Mouse (Mus musculus) heart, embryonic 10.5 days (tissue): ENCODE measurements around the gene Rsbn1. TPM values are rescaled to one million over a fixed set of nuclear protein-coding genes. Genes with fewer than 3 reads are reported as not detected.

Experiments
- DNase-seq: peaks from one replicate; pipeline ENCODE4 v3.0.0-alpha.2; 2017; ENCODE audit warnings: low spot score
- H3K27ac ChIP-seq: fragments of 300-500 bp; sonication (generic); 2 replicates; pipeline ENCODE4 v1.5.1; 2016; ENCODE audit warnings: mild to moderate bottlenecking
- H3K27me3 ChIP-seq: fragments of 300-500 bp; sonication (generic); 2 replicates; pipeline ENCODE4 v1.6.1; 2016; ENCODE audit warnings: mild to moderate bottlenecking; ENCODE audit not compliant: poor library complexity, insufficient read depth, severe bottlenecking
- H3K36me3 ChIP-seq: fragments of 300-500 bp; sonication (generic); 2 replicates; pipeline ENCODE4 v1.6.1; 2016; ENCODE audit warnings: mild to moderate bottlenecking, moderate library complexity
- H3K4me1 ChIP-seq: fragments of 300-500 bp; sonication (generic); 2 replicates; pipeline ENCODE4 v1.6.1; 2016; ENCODE audit warnings: mild to moderate bottlenecking
- H3K4me3 ChIP-seq: fragments of 300-500 bp; sonication (generic); 2 replicates; pipeline ENCODE4 v1.5.1; 2016; ENCODE audit warnings: mild to moderate bottlenecking, moderate library complexity
- H3K9me3 ChIP-seq: fragments of 300-500 bp; sonication (generic); 2 replicates; pipeline ENCODE4 v1.6.1; 2016; ENCODE audit warnings: mild to moderate bottlenecking, moderate library complexity
- WGBS: fragments of 180-500 bp; shearing (Covaris S2); methylation state at CpG from one replicate; pipeline ENCODE4 v1.1.7; 2016; 5-methylcytosine and 5-hydroxymethylcytosine counted together
- polyA plus RNA-seq: library from polyadenylated mRNA; unstranded; fragments of >200 nt; fragmentation: Nextera tagmentation; extraction: Ambion mirVana; gene quantifications from 2 replicates; pipeline ENCODE4 v1.2.1, GENCODE M21; 2016

The Rsbn1 gene
- polyA plus RNA-seq, 1 experiment from 2014 or later = 9.1 TPM

GRCm38 (mm10) chr3:103968701-103969100, 54.8 kb downstream of the Rsbn1 start:
- peaks cover 20% of the 10 kb centered on the region for H3K36me3 ChIP-seq
- H3K9me3 ChIP-seq = no peaks in the 10 kb centered on the region
- peak overlapping the region; percentile 81 for H3K4me3 ChIP-seq
- DNase-seq = no peak
- no peaks in the 10 kb centered on the region for H3K27me3 ChIP-seq
- peak overlapping the region; percentile 95 for H3K27ac ChIP-seq
- 1% methylated on average over 24 of the region's 24 CpGs for WGBS
- peaks cover 15% of the 10 kb centered on the region for H3K4me1 ChIP-seq

DNA sequence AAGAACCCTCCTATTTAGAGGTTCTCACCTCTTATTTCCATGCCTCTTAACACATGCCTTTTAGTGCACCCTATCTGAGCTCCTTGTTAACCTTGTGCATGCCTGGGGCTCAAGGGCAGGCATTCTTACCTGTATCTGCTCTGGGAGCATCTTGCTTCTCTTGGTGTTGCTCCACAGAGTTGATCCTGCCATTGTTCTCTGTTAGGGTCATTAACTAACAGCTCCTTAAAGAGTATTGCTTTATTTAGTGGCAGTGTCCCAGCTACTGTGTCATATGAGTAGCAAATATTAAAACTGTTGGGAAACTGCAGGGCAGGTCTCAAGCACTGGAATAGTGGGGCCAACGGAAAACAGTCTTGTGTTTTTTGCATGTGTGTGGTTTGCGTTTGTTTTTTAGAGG, 57.2 kb downstream of the Rsbn1 start:
- no peak overlapping the region for H3K4me3 ChIP-seq
- H3K36me3 ChIP-seq = peaks cover 25% of the 10 kb centered on the region
- 93% methylated on average over 2 of the region's 2 CpGs for WGBS

GRCm38 (mm10) chr3:103984556-103984955, 70.6 kb downstream of the Rsbn1 start:
- Histone ChIP-seq H3K27me3 (no peaks in the 10 kb centered on the region), H3K27ac (no peak overlapping the region), H3K36me3 (peaks cover 46% of the 10 kb centered on the region), H3K9me3 (no peaks in the 10 kb centered on the region), H3K4me1 (no peaks in the 10 kb centered on the region), H3K4me3 (no peak overlapping the region)
- DNase-seq = no peak
- 85% methylated on average over 4 of the region's 4 CpGs for WGBS

More for the DNA sequence above, 57.2 kb downstream of the Rsbn1 start:
- peaks cover 19% of the 10 kb centered on the region for H3K4me1 ChIP-seq
- no peaks in the 10 kb centered on the region for H3K27me3 ChIP-seq
- H3K27ac ChIP-seq = no peak overlapping the region
- no peaks in the 10 kb centered on the region for H3K9me3 ChIP-seq
- DNase-seq = no peak

- no peaks in the 10 kb centered on the region for H3K9me3 ChIP-seq
- no peak for DNase-seq
- H3K27ac ChIP-seq = no peak overlapping the region
- 94% methylated on average over 2 of the region's 2 CpGs for WGBS
- peaks cover 52% of the 10 kb centered on the region for H3K36me3 ChIP-seq
- H3K27me3 ChIP-seq = no peaks in the 10 kb centered on the region
- no peaks in the 10 kb centered on the region for H3K4me1 ChIP-seq
- H3K4me3 ChIP-seq = no peak overlapping the region
These were observed 71.3 kb downstream of the Rsbn1 start for GRCm38 (mm10) chr3:103985194-103985593.

GRCm38 (mm10) chr3:103987831-103988432, 74.0 kb downstream of the Rsbn1 start:
- H3K4me1 ChIP-seq = no peaks in the 10 kb centered on the region
- WGBS = 68% methylated on average over 5 of the region's 5 CpGs
- no peaks in the 10 kb centered on the region for H3K27me3 ChIP-seq
- DNase-seq = no peak
- no peaks in the 10 kb centered on the region for H3K9me3 ChIP-seq
- peaks cover 65% of the 10 kb centered on the region for H3K36me3 ChIP-seq
- H3K27ac ChIP-seq = no peak overlapping the region
- no peak overlapping the region for H3K4me3 ChIP-seq

- Histone ChIP-seq H3K27ac (no peak overlapping the region), H3K27me3 (no peaks in the 10 kb centered on the region), H3K36me3 (peaks cover 61% of the 10 kb centered on the region), H3K4me3 (no peak overlapping the region), H3K9me3 (no peaks in the 10 kb centered on the region), H3K4me1 (no peaks in the 10 kb centered on the region)
- WGBS = 73% methylated on average over 4 of the region's 4 CpGs
- no peak for DNase-seq
These were observed 75.4 kb downstream of the Rsbn1 start for GRCm38 (mm10) chr3:103989352-103989751.

GRCm38 (mm10) chr3:103991271-103991670, 77.4 kb downstream of the Rsbn1 start:
- Histone ChIP-seq H3K36me3 (peaks cover 58% of the 10 kb centered on the region), H3K9me3 (no peaks in the 10 kb centered on the region), H3K4me3 (no peak overlapping the region), H3K27me3 (no peaks in the 10 kb centered on the region), H3K27ac (no peak overlapping the region), H3K4me1 (peaks cover 11% of the 10 kb centered on the region; the same call in 1 of the 2 replicates)
- DNase-seq = no peak
- 92% methylated on average over 3 of the region's 3 CpGs for WGBS

GRCm38 (mm10) chr3:103998724-103999123, 84.8 kb downstream of the Rsbn1 start:
- no peaks in the 10 kb centered on the region for H3K9me3 ChIP-seq
- no peak overlapping the region for H3K27ac ChIP-seq
- no peak for DNase-seq
- WGBS = 84% methylated on average over 4 of the region's 4 CpGs
- no peak overlapping the region for H3K4me3 ChIP-seq
- no peaks in the 10 kb centered on the region for H3K27me3 ChIP-seq
- H3K36me3 ChIP-seq = peaks cover 51% of the 10 kb centered on the region
- peaks cover 12% of the 10 kb centered on the region; the same call in 1 of the 2 replicates for H3K4me1 ChIP-seq

DNA sequence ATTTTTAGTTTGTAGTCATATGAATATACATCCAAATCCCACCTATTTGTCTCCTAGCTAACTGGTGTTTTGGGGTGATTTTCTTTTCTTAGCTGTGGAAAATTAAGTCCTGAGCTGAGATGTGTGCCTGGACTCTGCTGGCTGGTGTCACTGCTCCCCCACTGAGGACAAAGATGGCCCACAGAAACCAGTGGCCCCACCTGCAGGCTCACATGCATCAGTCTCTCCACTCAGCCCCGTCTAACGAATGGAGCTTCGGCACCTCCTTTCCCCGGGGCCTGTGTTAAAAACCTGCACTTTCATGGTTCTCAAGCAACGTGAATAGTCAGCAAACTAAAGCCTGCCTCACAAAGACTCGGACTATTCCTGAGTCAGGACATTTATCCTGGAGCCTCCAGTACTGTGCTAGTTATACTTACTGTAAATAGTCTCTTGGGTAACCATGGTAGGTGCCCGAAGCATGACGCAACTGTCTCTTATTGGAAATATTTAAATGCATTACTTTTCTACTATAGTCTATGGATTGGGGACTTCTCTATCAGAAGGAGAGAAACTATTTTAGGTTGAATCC, 93.1 kb downstream of the Rsbn1 start:
- 89% methylated on average over 8 of the region's 8 CpGs for WGBS
- Histone ChIP-seq H3K4me1 (no peaks in the 10 kb centered on the region), H3K4me3 (no peak overlapping the region), H3K27me3 (no peaks in the 10 kb centered on the region), H3K36me3 (peaks cover 55% of the 10 kb centered on the region), H3K9me3 (no peaks in the 10 kb centered on the region), H3K27ac (no peak overlapping the region)
- no peak for DNase-seq

- peaks cover 60% of the 10 kb centered on the region for H3K36me3 ChIP-seq
- no peaks in the 10 kb centered on the region for H3K4me1 ChIP-seq
- no peak overlapping the region for H3K4me3 ChIP-seq
- no peaks in the 10 kb centered on the region for H3K9me3 ChIP-seq
- H3K27ac ChIP-seq = no peak overlapping the region
- no peaks in the 10 kb centered on the region for H3K27me3 ChIP-seq
- no peak for DNase-seq
- 90% methylated on average over 8 of the region's 8 CpGs for WGBS
These were observed 93.6 kb downstream of the Rsbn1 start for GRCm38 (mm10) chr3:104007479-104007878.

DNA sequence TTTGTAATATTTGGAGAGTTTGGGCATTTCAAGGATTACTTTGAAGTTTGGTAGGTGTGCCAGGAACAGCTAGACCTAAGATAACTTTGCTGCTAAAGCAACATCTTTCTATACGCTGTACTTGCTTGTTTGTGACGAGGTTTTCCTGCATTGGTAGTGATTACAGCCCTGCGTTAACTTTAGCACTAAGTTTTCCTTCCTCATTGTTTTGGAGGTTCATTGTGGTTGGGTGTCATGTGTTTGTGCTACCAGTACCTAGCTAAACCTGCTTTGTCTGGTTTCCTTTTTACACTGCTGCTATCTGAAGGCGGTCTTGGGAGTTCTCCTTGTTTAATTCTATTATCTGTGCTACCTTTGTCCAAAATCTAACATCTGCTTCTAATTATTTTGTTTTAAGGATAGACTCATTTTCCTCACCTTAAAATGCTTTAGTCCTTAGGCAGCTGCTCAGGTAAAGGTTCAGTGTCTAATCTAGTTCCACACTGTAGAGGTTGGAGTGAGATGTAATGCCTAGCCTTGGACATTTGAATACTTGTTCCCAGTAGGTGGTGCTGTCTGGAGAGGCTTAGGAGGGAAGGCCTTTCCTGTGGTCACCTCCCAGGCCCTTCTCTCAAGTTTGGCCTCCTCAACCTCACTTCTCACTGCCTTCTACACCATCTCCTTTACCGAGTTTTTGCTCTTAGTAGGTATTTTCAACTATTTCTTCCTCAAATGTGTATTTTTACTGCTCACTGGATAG, 96.2 kb downstream of the Rsbn1 start:
- Histone ChIP-seq H3K36me3 (peaks cover 57% of the 10 kb centered on the region), H3K4me1 (no peaks in the 10 kb centered on the region), H3K9me3 (no peaks in the 10 kb centered on the region), H3K4me3 (no peak overlapping the region), H3K27me3 (no peaks in the 10 kb centered on the region), H3K27ac (no peak overlapping the region)
- 88% methylated on average over 5 of the region's 5 CpGs for WGBS
- no peak for DNase-seq

DNA sequence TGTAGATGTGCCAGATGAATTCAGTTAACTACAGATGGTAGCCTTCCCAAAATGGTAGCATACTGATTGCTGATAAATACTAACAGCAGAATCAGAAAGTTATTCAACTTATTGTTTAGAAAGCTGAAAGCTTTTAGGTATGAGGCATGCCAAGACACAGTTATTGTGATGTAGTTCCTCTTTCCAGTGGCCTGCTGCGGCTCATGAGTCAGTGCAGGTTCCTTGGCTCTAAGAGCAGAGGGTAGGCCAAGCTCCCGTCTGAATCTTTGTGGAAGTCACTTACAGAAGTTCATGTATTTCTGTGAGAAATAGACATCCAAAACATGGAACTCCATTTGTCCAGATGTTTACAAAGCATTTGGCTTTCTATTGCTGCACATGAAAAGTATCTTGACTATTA, 98.1 kb downstream of the Rsbn1 start:
- Histone ChIP-seq H3K4me1 (no peaks in the 10 kb centered on the region), H3K4me3 (no peak overlapping the region), H3K36me3 (peaks cover 57% of the 10 kb centered on the region), H3K27me3 (no peaks in the 10 kb centered on the region), H3K9me3 (no peaks in the 10 kb centered on the region), H3K27ac (no peak overlapping the region)
- 87% methylated on average over 2 of the region's 2 CpGs for WGBS
- no peak for DNase-seq
